Mouse (Mus musculus) neural tube, embryonic 14.5 days (tissue): ENCODE measurements around the gene Ppm1e. TPM values are rescaled to one million over a fixed set of nuclear protein-coding genes. Genes with fewer than 3 reads are reported as not detected.

Source experiments
- ATAC-seq: fragments of 200-750 bp; cut with Nextera tagmentation; 2 replicates; pipeline ENCODE4 v1.8.0; 2017; ENCODE audit warnings: low read depth, mild to moderate bottlenecking, moderate TSS enrichment, moderate library complexity
- H3K27ac ChIP-seq: fragments of 300-500 bp; sonication (generic); 2 replicates; pipeline ENCODE4 v1.5.1; 2014; ENCODE audit warnings: low read depth, mild to moderate bottlenecking, control low read depth, low read length, moderate library complexity, mixed read lengths
- H3K27me3 ChIP-seq: fragments of 300-500 bp; sonication (generic); 2 replicates; pipeline ENCODE4 v1.6.1; 2014; ENCODE audit warnings: low read length; ENCODE audit not compliant: control insufficient read depth, insufficient read depth
- H3K36me3 ChIP-seq: fragments of 300-500 bp; sonication (generic); 2 replicates; pipeline ENCODE4 v1.6.1; 2014; ENCODE audit warnings: low read length, mixed read lengths; ENCODE audit not compliant: control insufficient read depth, insufficient read depth
- H3K4me1 ChIP-seq: fragments of 300-500 bp; sonication (generic); 2 replicates; pipeline ENCODE4 v1.6.1; 2014; ENCODE audit warnings: low read length; ENCODE audit not compliant: control insufficient read depth, insufficient read depth
- H3K4me2 ChIP-seq: fragments of 300-500 bp; sonication (generic); 2 replicates; pipeline ENCODE4 v1.6.1; 2014; ENCODE audit warnings: mild to moderate bottlenecking, low read depth, low read length, control low read depth
- H3K4me3 ChIP-seq: fragments of 300-500 bp; sonication (generic); 2 replicates; pipeline ENCODE4 v1.5.1; 2014; ENCODE audit warnings: low read depth, low read length, control low read depth, mixed read lengths
- H3K9ac ChIP-seq: fragments of 300-500 bp; sonication (generic); replicated peaks from 2 replicates; pipeline ENCODE4 v1.6.1; 2014; ENCODE audit warnings: low read depth, mild to moderate bottlenecking, control low read depth, low read length, mixed read lengths
- H3K9me3 ChIP-seq: fragments of 300-500 bp; sonication (generic); 2 replicates; pipeline ENCODE4 v1.6.1; 2016; ENCODE audit warnings: low read length; ENCODE audit not compliant: control insufficient read depth
- WGBS: fragments of 180-500 bp; shearing (Covaris S2); extraction: QIAGEN DNeasy Blood & Tissue Kit; methylation state at CpG from one replicate; pipeline ENCODE4 v1.1.7; 2014; 5-methylcytosine and 5-hydroxymethylcytosine counted together
- polyA plus RNA-seq: library from polyadenylated mRNA; unstranded; fragments of >200 nt; fragmentation: Nextera tagmentation; extraction: Ambion mirVana; gene quantifications from 2 replicates; pipeline ENCODE4 v1.2.1, GENCODE M21; 2014

Ppm1e gene
- polyA plus RNA-seq = 39.3 and 40.2 TPM in 2 replicates

GRCm38 (mm10) chr11:87358331-87359261, at the start of gene Ppm1e:
Gene Ppm1e (minus strand): TSS chr11:87359023.
- no peaks in the 10 kb centered on the region for H3K4me1 ChIP-seq
- no peaks in the 10 kb centered on the region for H3K27me3 ChIP-seq
- peak within 1 kb of the TSS; percentile 87 for H3K27ac ChIP-seq
- H3K9me3 ChIP-seq = no peaks in the 10 kb centered on the region
- WGBS = under 1% methylated on average over 77 of the region's 104 CpGs
- H3K9ac ChIP-seq = peak within 1 kb of the TSS; percentile 85
- no peaks in the 10 kb centered on the region for H3K36me3 ChIP-seq
- ATAC-seq = peak; percentile 97
- H3K4me3 ChIP-seq = peak within 1 kb of the TSS; percentile 90
- peak within 1 kb of the TSS; percentile 74 for H3K4me2 ChIP-seq

- Histone ChIP-seq H3K4me3 (peak within 1 kb of the TSS; percentile 45), H3K27ac (peak within 1 kb of the TSS; percentile 92), H3K4me2 (peak within 1 kb of the TSS; percentile 71), H3K27me3 (no peaks in the 10 kb centered on the region), H3K9me3 (no peaks in the 10 kb centered on the region), H3K9ac (peak within 1 kb of the TSS; percentile 59), H3K36me3 (no peaks in the 10 kb centered on the region), H3K4me1 (0 out of 2 replicates have a peak, but pooled peaks cover 2% of the 10 kb centered on the region)
- WGBS = 81% methylated on average over 27 of the region's 27 CpGs
- ATAC-seq = peak; percentile 45; the same call in 1 of the 2 replicates
Observed at GRCm38 (mm10) chr11:87404876-87405275, 46.1 kb upstream of the Ppm1e start, which contains the start of the genes Rad51c and Tex14. Gene Rad51c (minus strand): TSS chr11:87404954. Gene Tex14 (plus strand): TSS chr11:87405065.

- Histone ChIP-seq H3K27me3 (no peaks in the 10 kb centered on the region), H3K9ac (peak overlapping the region; percentile 59), H3K4me3 (peak overlapping the region; percentile 45), H3K4me1 (0 out of 2 replicates have a peak, but pooled peaks cover 2% of the 10 kb centered on the region), H3K9me3 (no peaks in the 10 kb centered on the region), H3K4me2 (peak overlapping the region; percentile 71), H3K27ac (peak overlapping the region; percentile 92), H3K36me3 (no peaks in the 10 kb centered on the region)
- peak; percentile 90 for ATAC-seq
- WGBS = 2% methylated on average over 58 of the region's 58 CpGs
Observed at GRCm38 (mm10) chr11:87404111-87404853, 45.5 kb upstream of the Ppm1e start.

- Histone ChIP-seq H3K9ac (no peak overlapping the region), H3K4me1 (no peaks in the 10 kb centered on the region), H3K27ac (no peak overlapping the region), H3K9me3 (no peaks in the 10 kb centered on the region), H3K27me3 (no peaks in the 10 kb centered on the region), H3K4me2 (no peak overlapping the region), H3K36me3 (no peaks in the 10 kb centered on the region), H3K4me3 (no peak overlapping the region)
- WGBS = 92% methylated on average over 2 of the region's 2 CpGs
- ATAC-seq = no peak
Observed at GRCm38 (mm10) chr11:87398402-87398801, 39.6 kb upstream of the Ppm1e start.

GRCm38 (mm10) chr11:87393855-87394254, 35.0 kb upstream of the Ppm1e start:
- no peaks in the 10 kb centered on the region for H3K27me3 ChIP-seq
- H3K36me3 ChIP-seq = no peaks in the 10 kb centered on the region
- ATAC-seq = peak; percentile 41; the same call in 1 of the 2 replicates
- no peak overlapping the region for H3K4me2 ChIP-seq
- no peaks in the 10 kb centered on the region for H3K4me1 ChIP-seq
- no peak overlapping the region for H3K9ac ChIP-seq
- no peaks in the 10 kb centered on the region for H3K9me3 ChIP-seq
- no peak overlapping the region for H3K4me3 ChIP-seq
- 15% methylated on average over 1 of the region's 1 CpGs for WGBS
- no peak overlapping the region for H3K27ac ChIP-seq

GRCm38 (mm10) chr11:87385676-87386075, 26.9 kb upstream of the Ppm1e start:
- Histone ChIP-seq H3K27ac (no peak overlapping the region), H3K4me1 (no peaks in the 10 kb centered on the region), H3K4me3 (no peak overlapping the region), H3K4me2 (no peak overlapping the region), H3K9me3 (no peaks in the 10 kb centered on the region), H3K27me3 (no peaks in the 10 kb centered on the region), H3K9ac (no peak overlapping the region), H3K36me3 (no peaks in the 10 kb centered on the region)
- no peak for ATAC-seq
- 91% methylated on average over 1 of the region's 1 CpGs for WGBS

GRCm38 (mm10) chr11:87384551-87384950, 25.7 kb upstream of the Ppm1e start:
- no peak overlapping the region for H3K4me3 ChIP-seq
- H3K27me3 ChIP-seq = no peaks in the 10 kb centered on the region
- WGBS = 98% methylated on average over 4 of the region's 4 CpGs
- H3K27ac ChIP-seq = no peak overlapping the region
- ATAC-seq = no peak
- no peaks in the 10 kb centered on the region for H3K4me1 ChIP-seq
- no peak overlapping the region for H3K4me2 ChIP-seq
- no peaks in the 10 kb centered on the region for H3K9me3 ChIP-seq
- H3K9ac ChIP-seq = no peak overlapping the region
- no peaks in the 10 kb centered on the region for H3K36me3 ChIP-seq

GRCm38 (mm10) chr11:87367865-87368580, 9.2 kb upstream of the Ppm1e start:
- no peak overlapping the region for H3K4me3 ChIP-seq
- no peak overlapping the region for H3K27ac ChIP-seq
- no peaks in the 10 kb centered on the region for H3K4me1 ChIP-seq
- H3K36me3 ChIP-seq = no peaks in the 10 kb centered on the region
- no peak for ATAC-seq
- H3K4me2 ChIP-seq = no peak overlapping the region
- H3K27me3 ChIP-seq = no peaks in the 10 kb centered on the region
- no peaks in the 10 kb centered on the region for H3K9me3 ChIP-seq
- no peak overlapping the region for H3K9ac ChIP-seq
- WGBS = 62% methylated on average over 9 of the region's 9 CpGs
